Mouse (Mus musculus) brain, embryonic 18.5 days (tissue): ENCODE measurements around the gene Krt31.

Experiments
- DNase-seq: peaks from one replicate; pipeline ENCODE4 v3.0.0-alpha.2; 2012; ENCODE audit warnings: low read depth, low spot score

Krt31 gene

GRCm38 (mm10) chr11:100050451-100050850 is at the start of gene Krt31:
TSS of gene Krt31 (minus strand) at chr11:100050551.
- no peak for DNase-seq

- no peak for DNase-seq
Observed at GRCm38 (mm10) chr11:100097819-100098218, 47.5 kb upstream of the Krt31 start.

GRCm38 (mm10) chr11:100096141-100096540 is 45.8 kb upstream of the Krt31 start, which contains the start of gene Krt35:
TSS of gene Krt35 (minus strand) at chr11:100096241.
- no peak for DNase-seq

- DNase-seq = no peak
Observed at GRCm38 (mm10) chr11:100088378-100089025, 38.2 kb upstream of the Krt31 start.

GRCm38 (mm10) chr11:100087861-100088260 is 37.5 kb upstream of the Krt31 start, which contains the start of gene Krt32:
TSS of gene Krt32 (minus strand) at chr11:100088226.
- no peak for DNase-seq

- no peak for DNase-seq
Observed at GRCm38 (mm10) chr11:100073873-100074272, 23.5 kb upstream of the Krt31 start.

GRCm38 (mm10) chr11:100067293-100068036 is 17.1 kb upstream of the Krt31 start:
- DNase-seq = no peak

- no peak for DNase-seq
Observed at GRCm38 (mm10) chr11:100066236-100067010, 16.1 kb upstream of the Krt31 start.

- DNase-seq = no peak
Observed at GRCm38 (mm10) chr11:100058875-100059274, 8.5 kb upstream of the Krt31 start.

GRCm38 (mm10) chr11:100055686-100056655 is 5.6 kb upstream of the Krt31 start:
- no peak for DNase-seq

GRCm38 (mm10) chr11:100047193-100047592 is 3.2 kb downstream of the Krt31 start:
- DNase-seq = no peak

GRCm38 (mm10) chr11:100046303-100046866 is 4.0 kb downstream of the Krt31 start:
- no peak for DNase-seq

- DNase-seq = no peak
Observed at GRCm38 (mm10) chr11:100041454-100041853, 8.9 kb downstream of the Krt31 start, which contains the start of gene Krt34. TSS of gene Krt34 (minus strand) at chr11:100041554.

GRCm38 (mm10) chr11:100029768-100030167 is 20.6 kb downstream of the Krt31 start, which contains the start of gene Krt33b:
TSS of gene Krt33b (minus strand) at chr11:100029868.
- DNase-seq = no peak

- DNase-seq = no peak
Observed at GRCm38 (mm10) chr11:100021438-100021837, 28.9 kb downstream of the Krt31 start.

GRCm38 (mm10) chr11:100019466-100019865 is 30.9 kb downstream of the Krt31 start:
- no peak for DNase-seq

- no peak for DNase-seq
Observed at GRCm38 (mm10) chr11:100016112-100016511, 34.2 kb downstream of the Krt31 start, which contains the start of gene Krt33a. TSS of gene Krt33a (minus strand) at chr11:100016212.

- no peak for DNase-seq
Observed at GRCm38 (mm10) chr11:100013691-100014171, 36.6 kb downstream of the Krt31 start.

GRCm38 (mm10) chr11:100010682-100011081 is 39.7 kb downstream of the Krt31 start:
- DNase-seq = no peak

GRCm38 (mm10) chr11:100008336-100008735 is 42.0 kb downstream of the Krt31 start:
- DNase-seq = no peak
